Mouse (Mus musculus): Measurements from ENCODE around the gene Pou6f1. TPM values are rescaled to one million over a fixed set of nuclear protein-coding genes. Genes with fewer than 3 reads are reported as not detected.

Gene Pou6f1
- 11.7 and 16.0 TPM in 2 replicates for polyA plus RNA-seq (2012; rRNA removed)

GRCm38 (mm10) chr15:100599276-100600046 lies at the start of gene Pou6f1:
Gene Pou6f1 (minus strand): TSS chr15:100599984.

GRCm38 (mm10) chr15:100636700-100637501 lies 37.1 kb upstream of the Pou6f1 start, which contains the start of gene Smagp:
Gene Smagp (minus strand): TSS chr15:100636940.

GRCm38 (mm10) chr15:100614996-100615824 lies 15.4 kb upstream of the Pou6f1 start, which contains the start of gene Dazap2:
Gene Dazap2 (plus strand): TSS chr15:100615349.

GRCm38 (mm10) chr15:100551326-100552307 lies 48.2 kb downstream of the Pou6f1 start, which contains the start of gene Tfcp2:
Gene Tfcp2 (minus strand): TSS chr15:100552008.

Other genes starting within 250 kb of the Pou6f1 start
- gene Methig1, start 246.8 kb downstream of the Pou6f1 start, polyA plus RNA-seq (2012; rRNA removed) = 1.4 and 2.2 TPM in 2 replicates
- gene Mettl7a2, start 246.8 kb downstream of the Pou6f1 start, polyA plus RNA-seq (2012; rRNA removed) = 9.7 and 18.0 TPM in 2 replicates
- not detected in 2 replicates for gene Higd1c, start 235.4 kb downstream of the Pou6f1 start, polyA plus RNA-seq (2012; rRNA removed)
- gene Gm5475, start 177.8 kb downstream of the Pou6f1 start, polyA plus RNA-seq (2012; rRNA removed) = 0.07 TPM in 1 of 2 replicates, not detected in the other
- 33.4 and 40.0 TPM in 2 replicates for gene Slc11a2, start 174.9 kb downstream of the Pou6f1 start, polyA plus RNA-seq (2012; rRNA removed)
- gene Letmd1, start 131.0 kb downstream of the Pou6f1 start, polyA plus RNA-seq (2012; rRNA removed) = 41.4 and 44.8 TPM in 2 replicates
- 2.1 and 2.4 TPM in 2 replicates for gene Csrnp2, start 104.5 kb downstream of the Pou6f1 start, polyA plus RNA-seq (2012; rRNA removed)
- 4.6 and 8.1 TPM in 2 replicates for gene Tfcp2, start 48.0 kb downstream of the Pou6f1 start, polyA plus RNA-seq (2012; rRNA removed)
- 669 and 1,069 TPM in 2 replicates for gene Dazap2, start 15.4 kb upstream of the Pou6f1 start, polyA plus RNA-seq (2012; rRNA removed)
- gene Smagp, start 37.0 kb upstream of the Pou6f1 start, polyA plus RNA-seq (2012; rRNA removed) = 557 and 585 TPM in 2 replicates
- gene Bin2, start 69.6 kb upstream of the Pou6f1 start, polyA plus RNA-seq (2012; rRNA removed) = 3.6 and 4.2 TPM in 2 replicates
- gene Cela1, start 87.9 kb upstream of the Pou6f1 start, polyA plus RNA-seq (2012; rRNA removed) = 515 and 2,945 TPM in 2 replicates
- gene Galnt6, start 129.4 kb upstream of the Pou6f1 start, polyA plus RNA-seq (2012; rRNA removed) = 40.0 and 45.2 TPM in 2 replicates
- gene Slc4a8, start 161.8 kb upstream of the Pou6f1 start, polyA plus RNA-seq (2012; rRNA removed) = 1.2 and 1.4 TPM in 2 replicates

All from colon, adult 2 months (tissue).